Mouse (Mus musculus): ENCODE results near the gene Amd1.
A peak's percentile ranks its signal among the peaks of the same experiment; 100 is the strongest.

DNA sequence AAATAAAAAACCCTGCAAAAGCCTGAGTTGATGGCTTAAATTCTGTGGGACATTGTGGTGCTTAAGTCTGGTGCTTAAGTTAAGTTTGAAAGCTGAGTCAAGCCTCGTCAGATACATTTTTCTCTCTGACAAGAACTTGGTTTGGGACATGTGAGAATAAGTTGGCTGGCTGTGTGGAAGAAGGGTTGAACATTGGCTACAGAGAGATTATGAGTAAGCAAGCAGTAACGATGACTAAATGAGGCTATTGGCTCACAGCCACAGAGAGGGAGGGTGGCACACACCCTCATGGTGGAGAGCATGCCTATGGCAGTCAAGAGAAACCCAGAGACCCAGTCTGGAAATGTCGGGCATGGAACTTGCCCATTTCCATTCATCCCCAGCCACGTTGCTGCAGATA, 38.3 kb downstream of the Amd1 start:
- TF ChIP-seq POLR2A (IDR thresholded peaks at IDR 0.05; ENCODE audit: insufficient read length, low read depth) (no peak), CEBPB (IDR thresholded peaks at IDR 0.05; ENCODE audit: insufficient read depth, poor library complexity, severe bottlenecking) (no peak), USF1 (IDR thresholded peaks at IDR 0.05; ENCODE audit: low read depth) (peak; percentile 1), TCF12 (IDR thresholded peaks at IDR 0.05; ENCODE audit: insufficient read depth, poor library complexity, severe bottlenecking) (no peak), POLR2AphosphoS2 (IDR thresholded peaks at IDR 0.05; ENCODE audit: insufficient read length, low read depth) (no peak), MAX (IDR thresholded peaks at IDR 0.05; ENCODE audit: low read depth) (peak; percentile 30), MYOG (IDR thresholded peaks at IDR 0.05; ENCODE audit: control insufficient read depth in 1 of 3, insufficient read depth in 1 of 3, insufficient read length in 2 of 3, low read depth in 2 of 3) (no peak), MYOD1 (IDR thresholded peaks at IDR 0.05; ENCODE audit: control insufficient read depth in 1 of 3, insufficient read length in 2 of 3, low read depth in 2 of 3) (no peak), E2F4 (IDR thresholded peaks at IDR 0.05; ENCODE audit: insufficient read depth) (no peak), SRF (IDR thresholded peaks at IDR 0.05; ENCODE audit: control insufficient read depth, insufficient read length, low read depth) (no peak), REST (IDR thresholded peaks at IDR 0.05; ENCODE audit: insufficient read depth, insufficient read length) (no peak)
